Mouse (Mus musculus) kidney, embryonic 14.5 days (tissue): Measurements from ENCODE around the gene Arhgap10. TPM values are rescaled to one million over a fixed set of nuclear protein-coding genes. Genes with fewer than 3 reads are reported as not detected.

Source experiments
- ATAC-seq: fragments of 200-750 bp; cut with Nextera tagmentation; 2 replicates; pipeline ENCODE4 v1.8.0; 2017; ENCODE audit warnings: moderate number of reproducible peaks, mild to moderate bottlenecking, moderate TSS enrichment, moderate library complexity; ENCODE audit not compliant: low FRiP score, low TSS enrichment
- H3K27ac ChIP-seq: fragments of 300-500 bp; sonication (generic); 2 replicates; pipeline ENCODE4 v1.5.1; 2014; ENCODE audit warnings: low read depth, mild to moderate bottlenecking, low read length, moderate library complexity, mixed read lengths
- H3K27me3 ChIP-seq: fragments of 300-500 bp; sonication (generic); 2 replicates; pipeline ENCODE4 v1.6.1; 2014; ENCODE audit warnings: mild to moderate bottlenecking, low read length; ENCODE audit not compliant: control insufficient read depth, insufficient read depth
- H3K36me3 ChIP-seq: fragments of 300-500 bp; sonication (generic); 2 replicates; pipeline ENCODE4 v1.6.1; 2014; ENCODE audit warnings: low read length, mixed read lengths; ENCODE audit not compliant: control insufficient read depth, insufficient read depth
- H3K4me1 ChIP-seq: fragments of 300-500 bp; sonication (generic); 2 replicates; pipeline ENCODE4 v1.6.1; 2014; ENCODE audit warnings: low read length, mixed read lengths; ENCODE audit not compliant: control insufficient read depth, insufficient read depth
- H3K4me2 ChIP-seq: fragments of 300-500 bp; sonication (generic); replicated peaks from 2 replicates; pipeline ENCODE4 v1.6.1; 2014; ENCODE audit warnings: low read depth, mild to moderate bottlenecking, low read length
- H3K4me3 ChIP-seq: fragments of 300-500 bp; sonication (generic); 2 replicates; pipeline ENCODE4 v1.5.1; 2014; ENCODE audit warnings: mild to moderate bottlenecking, low read length
- H3K9ac ChIP-seq: fragments of 300-500 bp; sonication (generic); 2 replicates; pipeline ENCODE4 v1.6.1; 2014; ENCODE audit warnings: low read depth, mild to moderate bottlenecking, low read length, moderate library complexity
- H3K9me3 ChIP-seq: fragments of 300-500 bp; sonication (generic); 2 replicates; pipeline ENCODE4 v1.6.1; 2016; ENCODE audit warnings: low read length; ENCODE audit not compliant: control insufficient read depth
- WGBS: fragments of 180-500 bp; shearing (Covaris S2); extraction: QIAGEN DNeasy Blood & Tissue Kit; methylation state at CpG from one replicate; pipeline ENCODE4 v1.1.7; 2014; 5-methylcytosine and 5-hydroxymethylcytosine counted together
- polyA plus RNA-seq: library from polyadenylated mRNA; unstranded; fragments of >200 nt; fragmentation: Nextera tagmentation; extraction: Ambion mirVana; gene quantifications from 2 replicates; pipeline ENCODE4 v1.2.1, GENCODE M21; 2014

Arhgap10 gene
- polyA plus RNA-seq, 1 experiment from 2014 or later = 29.4 TPM

GRCm38 (mm10) chr8:77318590-77318989, 199.2 kb downstream of the Arhgap10 start:
- Histone ChIP-seq H3K4me3 (no peak overlapping the region), H3K36me3 (no peaks in the 10 kb centered on the region), H3K27ac (no peak overlapping the region), H3K4me1 (no peaks in the 10 kb centered on the region), H3K27me3 (no peaks in the 10 kb centered on the region), H3K9me3 (no peaks in the 10 kb centered on the region), H3K9ac (no peak overlapping the region), H3K4me2 (no peak overlapping the region)
- ATAC-seq = no peak
- 79% methylated on average over 9 of the region's 9 CpGs for WGBS

DNA sequence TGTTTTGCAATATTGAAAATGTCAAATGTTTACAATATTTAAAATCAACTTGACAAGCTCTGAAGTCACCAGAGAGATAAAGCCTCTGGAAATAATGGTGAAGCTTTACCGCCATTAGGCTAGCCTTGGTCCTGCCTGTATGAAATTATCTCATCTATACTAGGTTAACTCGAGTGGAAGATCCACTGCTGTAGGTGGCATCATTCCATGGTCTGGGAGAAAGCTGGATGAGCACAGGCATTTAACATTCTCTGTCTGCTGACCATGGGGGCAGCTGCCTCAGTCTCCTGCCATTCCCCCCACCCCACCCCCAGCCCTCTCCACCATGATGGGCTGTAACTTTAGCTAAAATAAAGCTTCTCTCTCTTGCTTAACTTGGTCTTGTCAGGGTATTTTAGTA, 200.0 kb downstream of the Arhgap10 start:
- no peak overlapping the region for H3K4me2 ChIP-seq
- no peaks in the 10 kb centered on the region for H3K9me3 ChIP-seq
- no peak for ATAC-seq
- no peaks in the 10 kb centered on the region for H3K27me3 ChIP-seq
- no peak overlapping the region for H3K27ac ChIP-seq
- 94% methylated on average over 2 of the region's 2 CpGs for WGBS
- no peak overlapping the region for H3K9ac ChIP-seq
- no peaks in the 10 kb centered on the region for H3K36me3 ChIP-seq
- H3K4me1 ChIP-seq = no peaks in the 10 kb centered on the region
- no peak overlapping the region for H3K4me3 ChIP-seq

GRCm38 (mm10) chr8:77313003-77313402, 204.8 kb downstream of the Arhgap10 start:
- ATAC-seq = no peak
- H3K4me3 ChIP-seq = no peak overlapping the region
- no peaks in the 10 kb centered on the region for H3K9me3 ChIP-seq
- H3K27me3 ChIP-seq = no peaks in the 10 kb centered on the region
- no peak overlapping the region for H3K27ac ChIP-seq
- H3K4me2 ChIP-seq = no peak overlapping the region
- no peak overlapping the region for H3K9ac ChIP-seq
- peaks cover 4% of the 10 kb centered on the region; the same call in 1 of the 2 replicates for H3K36me3 ChIP-seq
- 71% methylated on average over 3 of the region's 3 CpGs for WGBS
- H3K4me1 ChIP-seq = no peaks in the 10 kb centered on the region

- ATAC-seq = no peak
- Histone ChIP-seq H3K9me3 (no peaks in the 10 kb centered on the region), H3K36me3 (peaks cover 4% of the 10 kb centered on the region; the same call in 1 of the 2 replicates), H3K27ac (no peak overlapping the region), H3K27me3 (no peaks in the 10 kb centered on the region), H3K4me1 (no peaks in the 10 kb centered on the region), H3K4me3 (no peak overlapping the region), H3K9ac (no peak overlapping the region), H3K4me2 (no peak overlapping the region)
- 85% methylated on average over 6 of the region's 6 CpGs for WGBS
Measured at GRCm38 (mm10) chr8:77311762-77312161, 206.0 kb downstream of the Arhgap10 start.

GRCm38 (mm10) chr8:77310541-77310940, 207.2 kb downstream of the Arhgap10 start:
- no peaks in the 10 kb centered on the region for H3K27me3 ChIP-seq
- no peaks in the 10 kb centered on the region for H3K9me3 ChIP-seq
- ATAC-seq = no peak
- H3K36me3 ChIP-seq = peaks cover 4% of the 10 kb centered on the region; the same call in 1 of the 2 replicates
- H3K9ac ChIP-seq = no peak overlapping the region
- no peaks in the 10 kb centered on the region for H3K4me1 ChIP-seq
- no peak overlapping the region for H3K27ac ChIP-seq
- H3K4me2 ChIP-seq = no peak overlapping the region
- WGBS = 89% methylated on average over 10 of the region's 10 CpGs
- H3K4me3 ChIP-seq = no peak overlapping the region

GRCm38 (mm10) chr8:77310026-77310425, 207.7 kb downstream of the Arhgap10 start:
- Histone ChIP-seq H3K4me2 (no peak overlapping the region), H3K9me3 (no peaks in the 10 kb centered on the region), H3K36me3 (peaks cover 4% of the 10 kb centered on the region; the same call in 1 of the 2 replicates), H3K9ac (no peak overlapping the region), H3K4me3 (no peak overlapping the region), H3K27me3 (no peaks in the 10 kb centered on the region), H3K4me1 (no peaks in the 10 kb centered on the region), H3K27ac (no peak overlapping the region)
- WGBS = 83% methylated on average over 8 of the region's 8 CpGs
- ATAC-seq = no peak

- 80% methylated on average over 11 of the region's 11 CpGs for WGBS
- no peak overlapping the region for H3K4me2 ChIP-seq
- H3K36me3 ChIP-seq = no peaks in the 10 kb centered on the region
- H3K4me1 ChIP-seq = no peaks in the 10 kb centered on the region
- peaks cover 6% of the 10 kb centered on the region; the same call in 1 of the 2 replicates for H3K9me3 ChIP-seq
- H3K27me3 ChIP-seq = no peaks in the 10 kb centered on the region
- no peak overlapping the region for H3K27ac ChIP-seq
- no peak overlapping the region for H3K4me3 ChIP-seq
- ATAC-seq = no peak
- H3K9ac ChIP-seq = no peak overlapping the region
Measured at GRCm38 (mm10) chr8:77294599-77294998, 223.2 kb downstream of the Arhgap10 start.

DNA sequence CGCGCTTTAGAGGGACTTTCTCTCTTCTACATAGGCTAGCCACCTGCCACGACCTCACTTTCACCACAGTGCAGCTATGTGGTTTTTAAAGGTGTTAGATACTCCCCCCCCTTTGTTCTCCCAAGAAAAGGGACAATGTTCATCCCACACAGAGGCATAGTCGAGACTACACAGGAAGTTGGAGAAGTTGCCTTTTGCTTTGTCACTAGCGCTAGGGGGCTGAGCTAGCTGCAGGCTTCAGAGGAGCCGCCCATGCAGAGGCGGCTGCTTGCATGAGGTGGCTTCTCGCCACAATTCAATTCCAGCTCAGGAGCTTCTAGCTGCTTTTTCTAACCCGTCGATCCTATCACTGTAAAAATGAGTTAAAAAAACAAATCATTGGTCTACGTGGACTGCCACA, 225.1 kb downstream of the Arhgap10 start:
- ATAC-seq = no peak
- H3K36me3 ChIP-seq = no peaks in the 10 kb centered on the region

DNA sequence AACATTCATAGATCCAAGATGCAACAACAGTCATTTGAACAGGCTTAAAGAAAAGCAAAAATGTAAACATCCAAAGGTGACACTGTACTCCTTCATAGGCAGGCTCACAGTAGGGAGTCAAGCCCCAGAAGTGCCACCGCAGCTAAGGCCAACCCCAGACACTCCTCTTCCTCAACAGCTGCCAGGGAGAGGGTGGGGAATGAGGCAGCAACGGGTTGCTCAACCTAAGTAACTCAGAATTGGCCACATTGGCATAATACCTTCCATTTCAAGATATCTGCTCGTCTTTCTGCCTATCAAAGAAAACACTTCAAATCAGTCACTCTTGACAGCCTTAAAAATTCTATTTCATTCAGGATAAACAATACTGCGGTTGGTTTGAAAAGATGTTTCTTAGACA, 225.6 kb downstream of the Arhgap10 start:
- H3K9me3 ChIP-seq = peaks cover 6% of the 10 kb centered on the region; the same call in 1 of the 2 replicates
- no peak overlapping the region for H3K27ac ChIP-seq
- H3K4me1 ChIP-seq = no peaks in the 10 kb centered on the region
- no peak overlapping the region for H3K4me2 ChIP-seq
- no peak overlapping the region for H3K4me3 ChIP-seq
- no peak for ATAC-seq
- WGBS = 81% methylated on average over 4 of the region's 4 CpGs
- H3K9ac ChIP-seq = no peak overlapping the region
- no peaks in the 10 kb centered on the region for H3K27me3 ChIP-seq
- H3K36me3 ChIP-seq = no peaks in the 10 kb centered on the region

More for the DNA sequence above, 225.1 kb downstream of the Arhgap10 start:
- Histone ChIP-seq H3K9ac (no peak overlapping the region), H3K4me2 (no peak overlapping the region), H3K4me1 (no peaks in the 10 kb centered on the region), H3K27ac (no peak overlapping the region), H3K4me3 (no peak overlapping the region), H3K9me3 (peaks cover 6% of the 10 kb centered on the region; the same call in 1 of the 2 replicates), H3K27me3 (no peaks in the 10 kb centered on the region)
- 79% methylated on average over 11 of the region's 11 CpGs for WGBS
